Mouse (Mus musculus) lung, adult 2 months (tissue): ENCODE data around the gene Slc22a23.

Experiments used
- CTCF ChIP-seq: fragments of 200-500 bp; IDR thresholded peaks from 2 replicates; pipeline ENCODE4 v1.5.1; 2011; ENCODE audit warnings: mild to moderate bottlenecking, low read length, control low read depth; ENCODE audit not compliant: insufficient read depth
- POLR2A ChIP-seq: fragments of 200-500 bp; IDR thresholded peaks from 2 replicates; pipeline ENCODE4 v1.6.1; 2011; ENCODE audit warnings: low read depth, mild to moderate bottlenecking, control low read depth, low read length, borderline replicate concordance; ENCODE audit errors: extremely low read depth

- TF ChIP-seq CTCF (no peak), POLR2A (no peak)
Measured at GRCm38 (mm10) chr13:34248107-34248506, 96.9 kb downstream of the Slc22a23 start.
